Mouse (Mus musculus) urinary bladder, postnatal 10 days (tissue): ENCODE measurements around the gene Ferd3l.

ENCODE experiments used
- DNase-seq: peaks from one replicate; pipeline ENCODE4 v3.0.0; 2022; ENCODE audit warnings: low spot score

Gene Ferd3l

GRCm38 (mm10) chr12:33965661-33966360, 37.6 kb downstream of the Ferd3l start:
- DNase-seq: no peak

GRCm38 (mm10) chr12:33966490-33967415, 38.5 kb downstream of the Ferd3l start:
- no peak for DNase-seq

GRCm38 (mm10) chr12:33967514-33967913, 39.3 kb downstream of the Ferd3l start:
- DNase-seq: no peak

- DNase-seq: no peak
These were observed 40.0 kb downstream of the Ferd3l start for GRCm38 (mm10) chr12:33968041-33968897.

GRCm38 (mm10) chr12:33968898-33969178, 40.6 kb downstream of the Ferd3l start:
- DNase-seq: no peak
